Mouse (Mus musculus) cerebellum, adult 2 months (tissue): ENCODE measurements around the gene Gm7271.

ENCODE experiments used
- CTCF ChIP-seq: fragments of 200-500 bp; IDR thresholded peaks from 2 replicates; pipeline ENCODE4 v1.5.1; 2011; ENCODE audit warnings: low read depth, mild to moderate bottlenecking, control low read depth, low read length, moderate library complexity, borderline replicate concordance; ENCODE audit not compliant: insufficient read depth
- POLR2A ChIP-seq: fragments of 200-500 bp; IDR thresholded peaks from 2 replicates; pipeline ENCODE4 v1.6.1; 2011; ENCODE audit warnings: low read length, control low read depth, borderline replicate concordance; ENCODE audit not compliant: insufficient read depth

- TF ChIP-seq POLR2A: no peak
- TF ChIP-seq CTCF: no peak
Measured at GRCm38 (mm10) chr5:76476873-76477272, 7.0 kb upstream of the Gm7271 start.
